Mouse (Mus musculus) skeletal muscle tissue, postnatal 0 days (tissue): ENCODE measurements around the gene Btbd35f18. TPM values are rescaled to one million over a fixed set of nuclear protein-coding genes. Genes with fewer than 3 reads are reported as not detected.

ENCODE experiments used
- polyA plus RNA-seq: library from polyadenylated mRNA; unstranded; fragments of >200 nt; fragmentation: Nextera tagmentation; extraction: Ambion mirVana; gene quantifications from 2 replicates; pipeline ENCODE4 v1.2.1, GENCODE M21; 2015

Gene Btbd35f18
- not detected in 2 replicates for polyA plus RNA-seq

GRCm38 (mm10) chrX:3699933-3700332, at the start of gene Btbd35f18:
Btbd35f18 (plus strand) TSS chrX:3700233.

Other genes starting within 250 kb of the Btbd35f18 start
- gene Btbd35f10, start 52.7 kb downstream of the Btbd35f18 start, polyA plus RNA-seq = not detected in 2 replicates